In genomic region chr6:38361937-38362336, GRCm38 (mm10) we compare ENCODE assay signal across 16 mouse cellular contexts. TPM values are rescaled to one million over a fixed set of nuclear protein-coding genes. Genes with fewer than 3 reads are reported as not detected.
"Had no signal": no experiment of that assay in that cellular context is flagged by ENCODE, and none has a peak within 500 bp of the region (broad histone marks: within the 10 kb centered on the region; RNA-seq: fewer than 3 reads in every experiment).

No protein-coding gene starts in this region.

- H3K9ac ChIP-seq: liver, postnatal 0 days; lung, embryonic 15.5 days; midbrain, embryonic 13.5 days; midbrain, embryonic 15.5 days; neural tube, embryonic 12.5 days had no signal

- DNase-seq: liver, postnatal 0 days; lung, adult 2 months; lung, postnatal 14 days; lung, postnatal 36 days; right cerebral cortex, postnatal 14 days; thymus, adult 2 months; thymus, postnatal 14 days; thymus, postnatal 36 days had no signal

- H3K4me1 ChIP-seq: lung, embryonic 15.5 days; midbrain, embryonic 13.5 days; midbrain, embryonic 15.5 days; neural tube, embryonic 12.5 days had no signal

- H3K9me3 ChIP-seq: lung, embryonic 15.5 days; midbrain, embryonic 13.5 days; midbrain, embryonic 15.5 days; neural tube, embryonic 12.5 days had no signal

- H3K27ac ChIP-seq: lung, embryonic 15.5 days; macrophage; midbrain, embryonic 13.5 days; midbrain, embryonic 15.5 days; neural tube, embryonic 12.5 days had no signal

- H3K36me3 ChIP-seq: lung, embryonic 15.5 days; midbrain, embryonic 13.5 days; midbrain, embryonic 15.5 days; neural tube, embryonic 12.5 days had no signal

- H3K4me3 ChIP-seq: lung, embryonic 15.5 days; megakaryocyte, embryonic 14.5 days; midbrain, embryonic 13.5 days; midbrain, embryonic 15.5 days; neural tube, embryonic 12.5 days had no signal

RNA-seq across cellular contexts. Expression of gene Ttc26, which starts 19.3 kb away (rescaled TPM):
- total RNA-seq: monocyte, adult 5-6 weeks; neutrophil, adult 5-6 weeks had no signal
